Mouse (Mus musculus) small intestine, adult 2 months (tissue): Measurements from ENCODE around the gene Abcb8.
A peak's percentile ranks its signal among the peaks of the same experiment; 100 is the strongest.

Experiments used
- CTCF ChIP-seq: fragments of 200-500 bp; IDR thresholded peaks from 2 replicates; pipeline ENCODE4 v1.5.1; 2012; ENCODE audit warnings: low read depth, mild to moderate bottlenecking, control low read depth, inconsistent platforms, low read length, moderate library complexity, mixed read lengths; ENCODE audit not compliant: insufficient replicate concordance, insufficient read length; ENCODE audit errors: extremely low read depth
- POLR2A ChIP-seq: fragments of 200-500 bp; IDR thresholded peaks from 2 replicates; pipeline ENCODE4 v1.6.1; 2012; ENCODE audit warnings: low read depth, mild to moderate bottlenecking, control low read depth, inconsistent platforms, low read length, moderate library complexity

- TF ChIP-seq POLR2A (no peak), CTCF (peak; percentile 79; the same call in 1 of the 2 replicates)
Observed at GRCm38 (mm10) chr5:24416222-24416736, 22.8 kb downstream of the Abcb8 start.
